Mouse (Mus musculus): Measurements from ENCODE around the gene Uts2r. TPM values are rescaled to one million over a fixed set of nuclear protein-coding genes. Genes with fewer than 3 reads are reported as not detected.

Uts2r gene
- polyA plus RNA-seq, 1 experiment, result 0.03 TPM

- Histone ChIP-seq H3K4me1 (ENCODE audit: control insufficient read depth) (peaks cover 9% of the 10 kb centered on the region), H3K27me3 (ENCODE audit: control insufficient read depth) (no peaks in the 10 kb centered on the region), H3K9me3 (ENCODE audit: control insufficient read depth, low read length) (no peaks in the 10 kb centered on the region), H3K36me3 (ENCODE audit: control insufficient read depth) (no peaks in the 10 kb centered on the region), H3K4me3 (replicated peaks) (no peak overlapping the region)
- no peak for TF ChIP-seq GATA1 (IDR thresholded peaks at IDR 0.05; ENCODE audit: low read length)
- TF ChIP-seq TAL1 (IDR thresholded peaks at IDR 0.05; ENCODE audit: low read length), result no peak
Observed at GRCm38 (mm10) chr11:121125522-121126172, 34.4 kb upstream of the Uts2r start.

GRCm38 (mm10) chr11:121126395-121126794 lies 33.7 kb upstream of the Uts2r start:
- TF ChIP-seq TAL1 (IDR thresholded peaks at IDR 0.05; ENCODE audit: low read length) (no peak), GATA1 (IDR thresholded peaks at IDR 0.05; ENCODE audit: low read length) (no peak)
- Histone ChIP-seq H3K4me3 (replicated peaks) (no peak overlapping the region), H3K36me3 (ENCODE audit: control insufficient read depth) (no peaks in the 10 kb centered on the region), H3K4me1 (ENCODE audit: control insufficient read depth) (peaks cover 9% of the 10 kb centered on the region), H3K27me3 (ENCODE audit: control insufficient read depth) (no peaks in the 10 kb centered on the region), H3K9me3 (ENCODE audit: control insufficient read depth, low read length) (no peaks in the 10 kb centered on the region)

DNA sequence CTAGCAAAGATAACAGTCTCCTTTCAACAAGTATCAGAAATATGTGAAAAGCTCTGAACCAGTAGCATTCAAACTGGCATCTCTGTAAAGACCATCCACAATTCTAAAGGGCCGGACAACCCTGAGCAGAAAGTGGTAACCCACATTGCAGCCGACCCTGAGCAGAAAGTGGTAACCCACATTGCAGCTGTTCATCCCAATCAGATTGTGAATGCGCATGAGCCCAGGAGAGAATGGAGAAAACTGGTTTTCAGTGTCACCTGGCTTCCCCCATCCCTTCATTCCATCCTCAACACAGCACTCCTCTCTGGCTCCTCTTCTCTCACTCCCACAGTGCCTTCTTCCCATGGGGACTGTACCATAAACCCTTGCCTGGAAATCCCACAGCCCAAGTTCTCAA lies 32.6 kb upstream of the Uts2r start:
- H3K4me3 ChIP-seq (replicated peaks), result no peak overlapping the region
- TF ChIP-seq TAL1 (IDR thresholded peaks at IDR 0.05; ENCODE audit: low read length), result no peak
- no peak for TF ChIP-seq GATA1 (IDR thresholded peaks at IDR 0.05; ENCODE audit: low read length)

DNA sequence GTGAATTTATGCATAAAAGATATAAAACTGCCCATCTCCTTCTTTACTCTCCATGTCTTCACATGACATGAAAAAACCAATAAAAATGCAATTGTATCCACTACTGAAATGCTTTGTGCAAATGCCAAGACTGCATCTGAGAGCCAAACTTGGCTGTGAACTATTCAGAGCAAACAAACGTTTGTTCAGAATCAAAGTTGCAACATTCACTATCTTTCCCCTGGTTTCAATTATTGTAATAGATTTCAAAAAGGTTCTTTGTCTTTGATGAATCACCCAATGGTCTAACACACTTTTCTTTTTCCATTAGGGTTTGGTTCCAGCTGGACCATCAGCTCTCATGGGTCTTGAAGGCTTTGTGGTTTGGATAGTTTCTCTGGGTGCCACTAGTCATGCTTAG lies 30.5 kb upstream of the Uts2r start:
- Histone ChIP-seq H3K4me1 (ENCODE audit: control insufficient read depth) (peaks cover 6% of the 10 kb centered on the region), H3K27me3 (ENCODE audit: control insufficient read depth) (0 out of 2 replicates have a peak, but pooled peaks cover 3% of the 10 kb centered on the region), H3K9me3 (ENCODE audit: control insufficient read depth, low read length) (no peaks in the 10 kb centered on the region), H3K4me3 (replicated peaks) (no peak overlapping the region), H3K36me3 (ENCODE audit: control insufficient read depth) (no peaks in the 10 kb centered on the region)
- TF ChIP-seq GATA1 (IDR thresholded peaks at IDR 0.05; ENCODE audit: low read length) (no peak), TAL1 (IDR thresholded peaks at IDR 0.05; ENCODE audit: low read length) (no peak)

More for the DNA sequence above, 32.6 kb upstream of the Uts2r start:
- Histone ChIP-seq H3K4me1 (ENCODE audit: control insufficient read depth) (peaks cover 6% of the 10 kb centered on the region), H3K9me3 (ENCODE audit: control insufficient read depth, low read length) (no peaks in the 10 kb centered on the region), H3K27me3 (ENCODE audit: control insufficient read depth) (0 out of 2 replicates have a peak, but pooled peaks cover 3% of the 10 kb centered on the region), H3K36me3 (ENCODE audit: control insufficient read depth) (no peaks in the 10 kb centered on the region)

- Histone ChIP-seq H3K9me3 (ENCODE audit: control insufficient read depth, low read length) (no peaks in the 10 kb centered on the region), H3K36me3 (ENCODE audit: control insufficient read depth) (no peaks in the 10 kb centered on the region), H3K27me3 (ENCODE audit: control insufficient read depth) (peaks cover 5% of the 10 kb centered on the region; the same call in 1 of the 2 replicates), H3K4me3 (replicated peaks) (no peak overlapping the region), H3K4me1 (ENCODE audit: control insufficient read depth) (peaks cover 4% of the 10 kb centered on the region)
- TF ChIP-seq GATA1 (IDR thresholded peaks at IDR 0.05; ENCODE audit: low read length), result no peak
- TF ChIP-seq TAL1 (IDR thresholded peaks at IDR 0.05; ENCODE audit: low read length), result no peak
Observed at GRCm38 (mm10) chr11:121134600-121134999, 25.5 kb upstream of the Uts2r start.

DNA sequence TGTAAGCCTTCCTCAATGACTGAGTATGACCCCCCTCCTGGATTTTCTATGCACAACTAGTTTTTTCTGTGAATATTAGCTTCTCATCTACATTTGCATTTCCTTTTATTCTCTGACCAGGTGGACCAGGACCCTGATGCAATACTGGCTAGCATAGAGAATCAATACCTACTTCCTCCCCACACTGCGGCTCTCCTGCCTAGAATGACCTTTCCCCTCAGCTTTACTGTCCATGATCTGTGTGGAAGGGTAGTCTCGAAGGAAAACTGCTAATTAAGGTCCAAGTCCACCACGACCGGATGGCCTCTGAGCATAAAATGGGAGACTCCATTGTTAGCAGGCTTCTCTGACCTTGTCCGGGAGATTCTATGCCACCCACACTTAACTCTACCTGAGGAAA lies 22.4 kb upstream of the Uts2r start:
- TF ChIP-seq TAL1 (IDR thresholded peaks at IDR 0.05; ENCODE audit: low read length), result no peak
- no peak for TF ChIP-seq GATA1 (IDR thresholded peaks at IDR 0.05; ENCODE audit: low read length)
- H3K27me3 ChIP-seq (ENCODE audit: control insufficient read depth), result peaks cover 2% of the 10 kb centered on the region; the same call in 1 of the 2 replicates

DNA sequence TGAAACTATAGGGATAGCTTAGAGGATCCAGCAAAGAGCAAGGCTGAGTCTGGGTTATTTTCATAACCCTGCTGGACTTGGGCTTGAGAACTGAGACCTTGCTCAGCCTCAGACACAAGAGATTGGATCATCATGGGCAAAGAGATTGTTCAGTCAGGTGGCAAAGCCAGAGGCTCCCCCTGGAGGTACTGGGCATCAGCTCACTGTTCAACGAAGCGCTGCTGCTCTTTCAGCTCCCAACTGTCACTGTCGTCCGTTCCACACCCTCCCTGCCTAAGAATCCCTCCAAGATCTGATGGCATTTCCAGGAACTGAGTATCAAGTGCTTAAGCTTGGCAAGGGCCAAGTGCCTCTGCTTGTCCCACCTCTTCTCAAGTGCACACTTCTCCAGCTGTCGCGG lies 21.3 kb upstream of the Uts2r start:
- H3K9me3 ChIP-seq (ENCODE audit: control insufficient read depth, low read length), result no peaks in the 10 kb centered on the region
- peaks cover 4% of the 10 kb centered on the region for H3K4me1 ChIP-seq (ENCODE audit: control insufficient read depth)
- H3K36me3 ChIP-seq (ENCODE audit: control insufficient read depth), result no peaks in the 10 kb centered on the region
- peaks cover 2% of the 10 kb centered on the region; the same call in 1 of the 2 replicates for H3K27me3 ChIP-seq (ENCODE audit: control insufficient read depth)
- no peak for TF ChIP-seq GATA1 (IDR thresholded peaks at IDR 0.05; ENCODE audit: low read length)
- no peak for TF ChIP-seq TAL1 (IDR thresholded peaks at IDR 0.05; ENCODE audit: low read length)
- H3K4me3 ChIP-seq (replicated peaks), result no peak overlapping the region

More for the DNA sequence above, 22.4 kb upstream of the Uts2r start:
- Histone ChIP-seq H3K4me3 (replicated peaks) (no peak overlapping the region), H3K9me3 (ENCODE audit: control insufficient read depth, low read length) (no peaks in the 10 kb centered on the region), H3K4me1 (ENCODE audit: control insufficient read depth) (peaks cover 4% of the 10 kb centered on the region), H3K36me3 (ENCODE audit: control insufficient read depth) (no peaks in the 10 kb centered on the region)

- Histone ChIP-seq H3K9me3 (ENCODE audit: control insufficient read depth, low read length) (peaks cover 4% of the 10 kb centered on the region; the same call in 1 of the 2 replicates), H3K4me3 (replicated peaks) (no peak overlapping the region), H3K36me3 (ENCODE audit: control insufficient read depth) (no peaks in the 10 kb centered on the region), H3K4me1 (ENCODE audit: control insufficient read depth) (peaks cover 4% of the 10 kb centered on the region), H3K27me3 (ENCODE audit: control insufficient read depth) (no peaks in the 10 kb centered on the region; the same call in 1 of the 2 replicates)
- TF ChIP-seq GATA1 (IDR thresholded peaks at IDR 0.05; ENCODE audit: low read length), result no peak
- no peak for TF ChIP-seq TAL1 (IDR thresholded peaks at IDR 0.05; ENCODE audit: low read length)
Observed at GRCm38 (mm10) chr11:121143325-121144015, 16.6 kb upstream of the Uts2r start.

GRCm38 (mm10) chr11:121145865-121146264 lies 14.2 kb upstream of the Uts2r start, which contains the start of gene Tex19.1:
Gene Tex19.1 (plus strand): TSS chr11:121146143.
- Histone ChIP-seq H3K36me3 (ENCODE audit: control insufficient read depth) (no peaks in the 10 kb centered on the region), H3K27me3 (ENCODE audit: control insufficient read depth) (no peaks in the 10 kb centered on the region), H3K9me3 (ENCODE audit: control insufficient read depth, low read length) (peaks cover 4% of the 10 kb centered on the region; the same call in 1 of the 2 replicates), H3K4me1 (ENCODE audit: control insufficient read depth) (no peaks in the 10 kb centered on the region), H3K4me3 (replicated peaks) (no peak within 1 kb of the TSS)
- TF ChIP-seq GATA1 (IDR thresholded peaks at IDR 0.05; ENCODE audit: low read length) (no peak), TAL1 (IDR thresholded peaks at IDR 0.05; ENCODE audit: low read length) (no peak)

Measured in erythroblast, embryonic 14.5 days (primary cell).